Mouse (Mus musculus) cerebellum, adult 11 months (tissue): ENCODE measurements around the gene Rcvrn.

Source experiments
- DNase-seq: peaks from one replicate; pipeline ENCODE4 v3.0.0; 2022

Rcvrn gene

GRCm38 (mm10) chr11:67694703-67695376 lies at the start of gene Rcvrn:
Gene Rcvrn (plus strand): TSS chr11:67695326.
- no peak for DNase-seq

GRCm38 (mm10) chr11:67647745-67648144 lies 47.4 kb upstream of the Rcvrn start:
- DNase-seq = peak; percentile 85

- peak; percentile 40 for DNase-seq
Observed at GRCm38 (mm10) chr11:67648651-67649407, 46.3 kb upstream of the Rcvrn start.

- DNase-seq = peak; percentile 18
Observed at GRCm38 (mm10) chr11:67649971-67650707, 45.0 kb upstream of the Rcvrn start.

- peak; percentile 56 for DNase-seq
Observed at GRCm38 (mm10) chr11:67651731-67652130, 43.4 kb upstream of the Rcvrn start.

GRCm38 (mm10) chr11:67652194-67652892 lies 42.8 kb upstream of the Rcvrn start:
- peak; percentile 89 for DNase-seq

GRCm38 (mm10) chr11:67652893-67653255 lies 42.3 kb upstream of the Rcvrn start:
- no peak for DNase-seq

- DNase-seq = peak; percentile 26
Observed at GRCm38 (mm10) chr11:67653521-67654090, 41.5 kb upstream of the Rcvrn start.

GRCm38 (mm10) chr11:67654514-67654913 lies 40.6 kb upstream of the Rcvrn start:
- DNase-seq = peak; percentile 41

GRCm38 (mm10) chr11:67655236-67655959 lies 39.7 kb upstream of the Rcvrn start:
- peak; percentile 79 for DNase-seq

GRCm38 (mm10) chr11:67656366-67656765 lies 38.8 kb upstream of the Rcvrn start:
- no peak for DNase-seq

GRCm38 (mm10) chr11:67656811-67657210 lies 38.3 kb upstream of the Rcvrn start:
- no peak for DNase-seq

- no peak for DNase-seq
Observed at GRCm38 (mm10) chr11:67657685-67658382, 37.3 kb upstream of the Rcvrn start.

- no peak for DNase-seq
Observed at GRCm38 (mm10) chr11:67661465-67661864, 33.7 kb upstream of the Rcvrn start.

GRCm38 (mm10) chr11:67663437-67663836 lies 31.7 kb upstream of the Rcvrn start:
- DNase-seq = no peak

- DNase-seq = peak; percentile 83
Observed at GRCm38 (mm10) chr11:67664261-67664660, 30.9 kb upstream of the Rcvrn start.

- no peak for DNase-seq
Observed at GRCm38 (mm10) chr11:67664918-67665317, 30.2 kb upstream of the Rcvrn start.

- no peak for DNase-seq
Observed at GRCm38 (mm10) chr11:67666129-67666528, 29.0 kb upstream of the Rcvrn start.

GRCm38 (mm10) chr11:67667531-67668332 lies 27.4 kb upstream of the Rcvrn start:
- DNase-seq = peak; percentile 97

- no peak for DNase-seq
Observed at GRCm38 (mm10) chr11:67668460-67669007, 26.6 kb upstream of the Rcvrn start.
